Mouse (Mus musculus): ENCODE results near the gene Nabp2. TPM values are rescaled to one million over a fixed set of nuclear protein-coding genes. Genes with fewer than 3 reads are reported as not detected.
A peak's percentile ranks its signal among the peaks of the same experiment; 100 is the strongest.

Gene Nabp2
- total RNA-seq, 2 experiments from 2014 or later: 56.7 to 59.0 TPM

GRCm38 (mm10) chr10:128396716-128397264 lies 14.5 kb downstream of the Nabp2 start:
- Histone ChIP-seq H3K27ac (no peak overlapping the region), H3K4me3 (no peak overlapping the region)
- no peak for TF ChIP-seq CTCF (IDR thresholded peaks at IDR 0.05)
- DNase-seq: no peak
- intact Hi-C loops (cut with DNase I): no loop called here

DNA sequence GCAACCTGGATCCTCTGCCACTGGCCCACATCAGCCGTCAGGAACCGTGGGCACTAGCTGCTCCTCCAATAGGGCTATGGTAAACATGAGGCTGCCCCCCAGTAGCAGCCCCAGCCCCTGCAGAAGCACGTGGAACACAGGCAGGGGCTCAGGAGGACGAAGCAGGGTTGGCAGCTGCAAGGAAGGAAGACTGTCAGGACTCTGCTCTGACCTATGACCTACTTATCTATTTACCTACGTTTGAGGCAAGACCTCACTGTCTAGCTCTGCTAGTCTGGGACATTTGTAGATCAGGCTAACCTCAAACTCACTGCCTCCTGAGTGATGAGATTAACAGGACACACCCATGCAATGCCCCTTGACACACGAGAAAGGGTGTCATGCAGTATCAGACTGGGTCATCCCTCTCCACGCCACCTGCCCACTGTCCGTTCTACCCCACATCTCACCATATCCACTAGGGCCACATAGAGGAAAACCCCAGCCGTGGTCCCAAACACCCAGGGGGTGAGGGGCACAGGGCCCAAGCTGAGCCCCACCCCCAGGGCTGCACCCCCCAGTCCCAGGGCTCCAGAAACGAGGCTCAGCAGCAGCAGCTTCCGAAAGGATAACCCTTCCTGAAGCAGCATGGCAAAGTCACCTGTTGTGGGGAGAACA lies 15.1 kb downstream of the Nabp2 start:
- TF ChIP-seq CTCF (IDR thresholded peaks at IDR 0.05): no peak
- intact Hi-C loops (cut with DNase I): no loop called here

DNA sequence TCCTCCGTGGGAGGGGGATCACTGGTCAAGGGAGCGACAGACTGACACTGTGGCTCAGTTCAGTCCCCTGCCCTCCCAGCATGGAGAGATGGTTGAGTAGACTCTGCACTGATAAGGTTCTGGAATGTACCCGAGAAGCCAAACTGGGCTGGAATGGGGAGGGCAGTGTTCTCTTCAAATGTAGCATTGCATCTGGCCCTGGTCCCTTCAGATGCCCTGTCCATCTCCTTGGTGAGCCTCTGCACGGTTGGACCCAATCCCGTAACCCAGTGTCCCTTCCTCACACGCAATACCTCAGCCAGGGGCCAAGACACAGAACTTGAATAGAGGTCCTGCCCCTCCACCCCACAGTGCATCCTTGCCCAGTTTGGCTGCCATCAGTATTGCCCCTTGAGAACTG lies 19.4 kb downstream of the Nabp2 start:
- no peak for TF ChIP-seq CTCF (IDR thresholded peaks at IDR 0.05)
- no peak overlapping the region for H3K27ac ChIP-seq
- intact Hi-C loops (cut with DNase I): no loop called here
- DNase-seq: no peak
- H3K4me3 ChIP-seq: no peak overlapping the region

More for the DNA sequence above, 15.1 kb downstream of the Nabp2 start:
- H3K27ac ChIP-seq: no peak overlapping the region
- DNase-seq: no peak
- no peak overlapping the region for H3K4me3 ChIP-seq

DNA sequence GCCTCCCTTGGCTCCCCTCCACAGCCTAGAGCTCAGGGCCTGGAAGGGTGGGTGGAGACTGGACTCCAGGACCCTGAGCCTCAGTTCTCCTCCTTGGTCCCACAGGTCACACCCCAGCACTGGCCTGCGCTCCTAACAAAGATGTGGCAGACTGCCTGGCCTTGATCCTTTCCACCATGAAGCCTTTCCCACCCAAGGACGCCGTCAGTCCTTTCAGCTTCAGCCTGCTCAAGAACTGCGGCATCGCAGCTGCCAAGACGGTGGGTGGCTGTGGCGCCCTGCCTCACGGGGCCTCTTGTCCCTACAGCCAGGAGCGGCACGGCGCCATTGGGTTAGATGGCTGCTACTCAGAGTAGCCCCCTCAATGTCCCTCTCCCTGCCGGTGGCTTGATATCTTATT lies 20.9 kb downstream of the Nabp2 start:
- Histone ChIP-seq H3K4me3 (no peak overlapping the region), H3K27ac (no peak overlapping the region)
- no peak for DNase-seq
- intact Hi-C loops (cut with DNase I): no loop called here
- TF ChIP-seq CTCF (IDR thresholded peaks at IDR 0.05): no peak

DNA sequence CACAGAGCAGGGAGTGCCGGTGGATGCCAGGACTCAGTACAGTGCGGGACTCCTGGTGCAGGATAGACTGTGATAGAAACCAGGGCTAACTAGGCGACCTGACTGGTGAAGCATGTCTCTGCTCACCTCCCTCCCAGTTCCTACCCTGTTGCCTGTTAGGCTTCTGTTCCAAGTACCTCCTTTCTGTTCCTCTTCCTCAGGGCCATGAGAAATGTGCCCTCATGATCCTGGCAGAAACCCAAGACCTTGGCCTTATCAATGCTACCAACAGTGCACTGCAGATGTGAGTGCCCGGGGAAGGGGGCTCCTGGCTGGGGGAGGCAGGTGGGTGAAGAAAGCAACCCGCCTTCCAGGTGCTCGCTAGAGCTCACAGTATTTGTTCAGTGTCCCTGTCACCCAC lies 21.7 kb downstream of the Nabp2 start:
- no peak overlapping the region for H3K4me3 ChIP-seq
- DNase-seq: no peak
- intact Hi-C loops (cut with DNase I): no loop called here
- TF ChIP-seq CTCF (IDR thresholded peaks at IDR 0.05): no peak
- H3K27ac ChIP-seq: no peak overlapping the region

DNA sequence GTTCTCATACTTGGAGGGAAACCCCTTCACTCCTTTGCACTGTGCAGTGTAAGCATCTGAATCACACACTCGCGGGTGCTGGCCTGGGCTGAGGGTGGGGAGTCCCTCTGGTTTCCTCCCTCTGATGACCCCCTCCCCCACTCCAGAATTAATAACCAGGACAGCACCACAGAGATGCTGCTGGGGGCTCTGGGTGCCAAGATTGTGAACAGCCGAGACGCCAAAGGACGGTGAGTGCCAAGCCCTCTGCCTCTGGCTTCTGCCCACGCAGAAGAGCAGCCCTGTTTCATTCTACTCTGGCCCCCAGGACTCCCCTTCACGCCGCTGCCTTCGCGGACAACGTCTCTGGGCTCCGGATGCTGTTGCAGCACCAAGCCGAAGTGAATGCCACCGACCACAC lies 22.4 kb downstream of the Nabp2 start:
- intact Hi-C loops (cut with DNase I): no loop called here
- Histone ChIP-seq H3K27ac (no peak overlapping the region), H3K4me3 (no peak overlapping the region)
- no peak for DNase-seq
- TF ChIP-seq CTCF (IDR thresholded peaks at IDR 0.05): no peak

- no peak for DNase-seq
- no peak for TF ChIP-seq CTCF (IDR thresholded peaks at IDR 0.05)
- H3K27ac ChIP-seq: no peak overlapping the region
- H3K4me3 ChIP-seq: no peak overlapping the region
- intact Hi-C loops (cut with DNase I): loop anchor here (2.0 kb wide), 1 partner anchor 15 kb away; the partner anchor contains the start of gene Slc39a5
Measured at GRCm38 (mm10) chr10:128385902-128386301, 25.4 kb downstream of the Nabp2 start.

DNA sequence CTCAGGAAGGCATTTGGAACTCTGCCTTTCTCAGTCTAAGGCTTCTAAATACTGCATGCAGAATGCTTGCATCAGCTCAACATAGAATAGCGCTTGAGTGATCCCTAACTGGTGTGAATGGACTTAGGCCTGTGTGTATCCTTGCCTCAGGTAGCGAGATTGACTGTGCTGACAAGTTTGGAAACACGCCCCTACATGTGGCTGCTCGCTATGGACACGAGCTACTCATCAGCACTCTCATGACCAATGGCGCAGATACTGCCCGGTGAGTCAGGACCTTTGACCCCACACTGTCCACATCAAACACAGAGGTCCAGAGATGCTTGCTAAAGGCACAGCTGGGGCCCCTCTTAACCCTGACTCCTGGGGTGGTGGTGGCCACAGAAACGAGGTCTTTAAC lies 28.8 kb downstream of the Nabp2 start:
- no peak for TF ChIP-seq CTCF (IDR thresholded peaks at IDR 0.05)
- no peak overlapping the region for H3K4me3 ChIP-seq
- intact Hi-C loops (cut with DNase I): no loop called here
- no peak for DNase-seq
- no peak overlapping the region for H3K27ac ChIP-seq

DNA sequence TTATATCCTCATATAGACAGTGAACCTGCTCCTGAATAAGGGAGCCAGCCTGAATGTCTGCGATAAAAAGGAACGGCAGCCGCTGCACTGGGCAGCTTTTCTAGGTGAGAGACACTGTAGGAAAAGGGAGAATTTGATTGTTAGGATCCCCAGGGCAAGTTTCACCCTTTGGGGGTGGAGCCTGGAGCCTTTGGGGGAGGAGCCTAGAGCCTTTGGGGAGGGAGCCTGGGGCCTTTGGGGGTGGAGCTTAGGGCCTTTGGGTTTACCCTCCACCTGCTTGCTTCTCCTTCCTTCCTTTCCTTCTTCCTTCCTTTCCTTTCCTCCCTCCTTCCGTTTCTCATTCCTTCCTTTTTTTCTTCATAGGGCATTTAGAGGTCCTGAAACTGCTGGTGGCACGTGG lies 30.7 kb downstream of the Nabp2 start:
- TF ChIP-seq CTCF (IDR thresholded peaks at IDR 0.05): no peak

DNA sequence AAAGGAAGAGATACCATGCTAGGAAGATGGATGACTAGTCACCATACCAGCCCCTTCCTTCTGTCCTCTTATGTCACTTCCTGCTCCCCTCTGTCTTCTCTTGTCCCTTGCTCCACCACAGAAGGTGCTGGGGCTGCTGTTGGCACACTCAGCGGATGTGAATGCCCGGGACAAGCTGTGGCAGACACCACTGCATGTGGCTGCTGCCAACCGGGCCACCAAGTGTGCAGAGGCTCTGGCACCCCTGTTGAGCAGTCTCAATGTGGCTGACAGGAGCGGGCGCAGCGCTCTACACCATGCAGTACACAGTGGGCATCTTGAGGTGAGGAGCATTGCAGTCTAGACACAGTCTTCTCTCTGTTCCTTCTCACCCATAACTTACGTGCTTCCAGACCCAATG lies 32.0 kb downstream of the Nabp2 start:
- no peak for TF ChIP-seq CTCF (IDR thresholded peaks at IDR 0.05)
- peak overlapping the region; percentile 99 for H3K27ac ChIP-seq
- peak overlapping the region; percentile 94 for H3K4me3 ChIP-seq
- intact Hi-C loops (cut with DNase I): loop anchor here (5.0 to 10.0 kb wide), 2 partner anchors 42 to 166 kb away; partner anchors contain the start of genes Cs, Rpl41 and Zc3h10
- DNase-seq: peak; percentile 84

More for the DNA sequence above, 30.7 kb downstream of the Nabp2 start:
- intact Hi-C loops (cut with DNase I): no loop called here
- Histone ChIP-seq H3K27ac (no peak overlapping the region), H3K4me3 (no peak overlapping the region)
- DNase-seq: peak; percentile 37

DNA sequence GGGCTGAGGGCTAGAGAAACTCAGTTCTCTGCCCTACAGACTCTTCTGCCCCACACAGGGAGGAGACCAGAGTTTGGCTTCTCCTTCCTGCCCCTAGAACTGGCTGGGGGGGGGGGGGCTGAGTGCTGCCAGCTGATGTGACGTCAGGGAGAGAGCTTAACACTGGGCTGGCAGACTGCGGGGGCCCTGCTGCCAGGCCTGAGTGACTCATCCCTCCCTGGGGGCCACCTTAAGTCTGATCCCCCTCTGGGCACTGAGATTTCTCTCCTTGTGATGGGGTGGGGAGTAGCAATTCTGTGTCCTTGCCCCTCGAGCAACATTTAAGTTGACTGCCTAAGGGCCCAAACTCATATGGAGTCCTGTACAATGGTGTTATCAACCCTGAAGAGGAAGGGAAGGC lies 32.8 kb downstream of the Nabp2 start:
- intact Hi-C loops (cut with DNase I): loop anchor here (5.0 to 10.0 kb wide), 2 partner anchors 41 to 166 kb away; partner anchors contain the start of genes Cs, Rpl41 and Zc3h10
- H3K4me3 ChIP-seq: peak overlapping the region; percentile 94
- no peak for TF ChIP-seq CTCF (IDR thresholded peaks at IDR 0.05)
- peak overlapping the region; percentile 99 for H3K27ac ChIP-seq
- DNase-seq: peak; percentile 73

DNA sequence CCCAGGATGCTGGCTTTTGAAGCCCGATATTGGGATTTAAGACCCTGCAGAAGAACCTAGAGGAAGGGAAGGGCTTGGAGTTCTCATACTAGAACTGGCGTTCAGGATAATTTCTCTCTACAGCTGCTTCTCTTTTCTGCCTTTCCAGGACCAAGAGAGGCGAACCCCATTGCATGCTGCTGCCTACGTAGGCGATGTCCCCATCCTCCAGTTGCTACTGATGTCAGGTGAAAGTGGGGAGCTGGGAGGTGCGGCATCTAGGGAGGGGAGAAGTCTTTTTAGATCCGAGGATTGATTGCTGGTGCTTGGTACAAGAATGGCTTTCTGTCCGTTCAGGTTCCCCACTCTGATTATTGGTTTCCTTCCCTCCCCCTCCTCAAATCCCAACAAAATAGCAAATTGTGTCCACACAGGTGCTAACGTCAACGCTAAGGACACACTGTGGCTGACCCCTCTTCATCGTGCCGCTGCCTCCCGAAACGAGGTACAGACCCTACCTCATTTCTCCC lies 33.3 kb downstream of the Nabp2 start:
- intact Hi-C loops (cut with DNase I): loop anchor here (2.0 to 10.0 kb wide), 3 partner anchors 41 to 167 kb away; partner anchors contain the start of genes Cs, Rpl41 and Zc3h10
- peak overlapping the region; percentile 99 for H3K27ac ChIP-seq
- no peak for DNase-seq
- peak overlapping the region; percentile 94 for H3K4me3 ChIP-seq
- TF ChIP-seq CTCF (IDR thresholded peaks at IDR 0.05): no peak

DNA sequence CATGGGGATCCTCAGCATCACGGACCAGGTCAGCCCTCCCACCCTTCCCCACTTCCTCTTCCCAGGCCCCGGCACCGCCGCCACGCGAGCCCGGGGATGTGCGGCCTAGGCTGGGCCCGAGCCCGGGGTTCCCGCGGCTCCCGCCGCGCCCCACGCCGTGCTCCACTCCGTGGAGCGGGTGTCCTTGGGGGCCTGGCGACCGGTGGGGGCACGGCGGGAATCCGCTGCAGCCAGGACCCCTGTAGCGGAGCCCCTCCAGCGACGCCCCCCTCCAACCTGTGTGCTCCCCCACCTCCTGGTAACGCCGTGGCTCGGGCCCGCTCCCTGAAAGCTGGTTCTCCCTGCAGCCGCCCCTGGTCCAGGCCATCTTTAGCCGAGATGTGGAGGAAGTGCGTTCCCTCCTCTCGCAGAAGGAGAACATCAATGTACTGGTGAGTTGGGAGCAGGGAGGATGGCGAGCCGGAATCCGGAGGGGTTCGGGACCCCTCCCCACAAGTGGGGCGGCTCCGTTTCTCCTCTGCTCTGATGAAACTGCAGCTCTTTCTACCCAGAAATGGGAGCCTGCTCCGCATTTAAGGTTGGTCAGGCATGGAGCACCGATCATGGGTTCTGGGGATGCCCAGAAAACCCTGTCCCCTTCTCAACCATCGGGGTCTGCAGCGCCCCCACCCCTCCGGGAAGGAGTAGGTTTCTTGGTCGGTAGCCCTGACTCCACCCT lies 33.9 kb downstream of the Nabp2 start:
- intact Hi-C loops (cut with DNase I): loop anchor here (2.0 to 10.0 kb wide), 3 partner anchors 40 to 167 kb away; partner anchors contain the start of genes Cs, Rpl41 and Zc3h10
- peak overlapping the region; percentile 94 for H3K4me3 ChIP-seq
- no peak for DNase-seq
- peak overlapping the region; percentile 99 for H3K27ac ChIP-seq
- TF ChIP-seq CTCF (IDR thresholded peaks at IDR 0.05): no peak

Measured in gastrocnemius, adult 2 months (tissue).